Mouse (Mus musculus) midbrain, embryonic 11.5 days (tissue): ENCODE results near the gene Zfp385c. TPM values are rescaled to one million over a fixed set of nuclear protein-coding genes. Genes with fewer than 3 reads are reported as not detected.

Experiments used
- ATAC-seq: fragments of 200-750 bp; cut with Nextera tagmentation; 2 replicates; pipeline ENCODE4 v1.8.0; 2017; ENCODE audit warnings: moderate TSS enrichment, moderate library complexity; ENCODE audit not compliant: low FRiP score
- DNase-seq: peaks from one replicate; pipeline ENCODE4 v3.0.0; 2015; ENCODE audit warnings: low spot score; ENCODE audit errors: missing footprints
- H3K27ac ChIP-seq: fragments of 300-500 bp; sonication (generic); 2 replicates; pipeline ENCODE4 v1.5.1; 2014; ENCODE audit warnings: low read depth, low read length
- H3K27me3 ChIP-seq: fragments of 300-500 bp; sonication (generic); 2 replicates; pipeline ENCODE4 v1.6.1; 2014; ENCODE audit warnings: mild to moderate bottlenecking, low read length, moderate library complexity, mixed read lengths; ENCODE audit not compliant: control insufficient read depth, insufficient read depth
- H3K36me3 ChIP-seq: fragments of 300-500 bp; sonication (generic); 2 replicates; pipeline ENCODE4 v1.6.1; 2014; ENCODE audit warnings: mild to moderate bottlenecking, low read length, moderate library complexity, mixed read lengths; ENCODE audit not compliant: control insufficient read depth, insufficient read depth
- H3K4me1 ChIP-seq: fragments of 300-500 bp; sonication (generic); 2 replicates; pipeline ENCODE4 v1.6.1; 2014; ENCODE audit warnings: low read length; ENCODE audit not compliant: control insufficient read depth, insufficient read depth
- H3K4me2 ChIP-seq: fragments of 300-500 bp; sonication (generic); 2 replicates; pipeline ENCODE4 v1.6.1; 2014; ENCODE audit warnings: mild to moderate bottlenecking, moderate library complexity
- H3K4me3 ChIP-seq: fragments of 300-500 bp; sonication (generic); 2 replicates; pipeline ENCODE4 v1.5.1; 2014; ENCODE audit warnings: low read depth, low read length
- H3K9ac ChIP-seq: fragments of 300-500 bp; sonication (generic); 2 replicates; pipeline ENCODE4 v1.6.1; 2014; ENCODE audit warnings: low read length
- H3K9me3 ChIP-seq: fragments of 300-500 bp; sonication (generic); 2 replicates; pipeline ENCODE4 v1.6.1; 2016; ENCODE audit warnings: low read length; ENCODE audit not compliant: control insufficient read depth
- WGBS: fragments of 180-500 bp; shearing (Covaris S2); extraction: QIAGEN DNeasy Blood & Tissue Kit; methylation state at CpG from one replicate; pipeline ENCODE4 v1.1.7; 2014; 5-methylcytosine and 5-hydroxymethylcytosine counted together
- polyA plus RNA-seq: library from polyadenylated mRNA; unstranded; fragments of >200 nt; fragmentation: Nextera tagmentation; extraction: Ambion mirVana; gene quantifications from 2 replicates; pipeline ENCODE4 v1.2.1, GENCODE M21; 2014

Gene Zfp385c
- polyA plus RNA-seq, 1 experiment from 2014 or later, result not detected

DNA sequence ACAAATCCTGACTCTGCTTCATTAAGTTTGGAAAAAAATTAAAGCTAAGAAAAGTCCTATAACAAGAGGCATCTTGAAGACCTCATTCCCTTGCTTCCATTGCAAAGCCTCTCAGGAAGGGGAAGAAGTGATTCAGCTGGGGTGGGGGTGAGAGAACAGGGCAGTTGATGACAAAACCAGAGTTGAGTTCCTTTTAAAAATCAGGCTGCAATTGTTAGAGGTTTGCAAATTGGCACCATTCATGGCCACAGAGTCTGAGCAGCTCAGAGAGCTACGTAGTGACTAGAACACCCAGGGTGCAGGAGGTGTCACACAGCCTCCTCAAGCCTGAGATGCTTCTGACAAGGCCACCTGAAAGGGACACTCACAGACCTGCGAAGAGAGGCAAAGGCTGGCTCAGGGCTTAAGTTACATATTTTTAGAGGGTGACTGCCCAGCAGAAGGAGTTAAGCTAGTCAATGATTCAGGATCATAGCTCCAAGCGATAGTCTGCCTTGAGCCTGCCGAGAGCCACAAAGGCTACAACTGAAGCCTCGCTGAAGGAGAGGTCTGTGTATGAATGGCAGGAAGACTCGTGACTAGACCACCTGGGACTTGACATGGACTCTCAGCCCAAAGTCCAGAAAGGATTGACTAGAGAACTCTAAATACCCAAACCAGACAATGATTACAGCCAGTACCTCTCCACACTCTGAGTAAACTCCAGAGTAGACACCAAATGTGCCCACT lies 38.4 kb upstream of the Zfp385c start:
- Histone ChIP-seq H3K27ac (no peak overlapping the region), H3K27me3 (no peaks in the 10 kb centered on the region), H3K36me3 (no peaks in the 10 kb centered on the region), H3K4me3 (no peak overlapping the region), H3K4me2 (no peak overlapping the region), H3K9me3 (no peaks in the 10 kb centered on the region), H3K4me1 (no peaks in the 10 kb centered on the region), H3K9ac (no peak overlapping the region)
- 87% methylated on average over 6 of the region's 6 CpGs for WGBS
- DNase-seq (no peak), ATAC-seq (no peak)

DNA sequence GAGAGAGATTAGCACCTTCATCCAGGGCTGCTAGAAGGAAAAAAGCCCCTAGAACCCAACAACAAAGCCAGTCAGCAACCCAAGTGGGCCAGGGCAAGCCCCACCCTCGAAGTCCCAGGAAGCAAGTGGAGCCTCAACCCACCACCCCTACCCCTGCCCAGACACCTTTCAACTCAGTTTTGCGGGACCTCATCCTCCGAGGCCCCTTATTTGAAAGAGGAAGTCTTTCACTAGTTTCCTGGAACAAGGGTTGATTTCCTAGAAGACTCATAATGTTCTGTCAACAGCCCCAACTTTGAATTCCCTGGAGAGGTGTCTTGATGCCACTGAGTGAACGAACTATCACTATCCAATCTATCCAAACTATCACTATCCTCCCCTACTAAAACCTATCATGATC lies 37.7 kb upstream of the Zfp385c start:
- no peak for ATAC-seq
- DNase-seq, result no peak
- Histone ChIP-seq H3K4me1 (no peaks in the 10 kb centered on the region), H3K27me3 (no peaks in the 10 kb centered on the region), H3K27ac (no peak overlapping the region), H3K4me2 (no peak overlapping the region), H3K36me3 (no peaks in the 10 kb centered on the region), H3K9ac (no peak overlapping the region), H3K9me3 (no peaks in the 10 kb centered on the region), H3K4me3 (no peak overlapping the region)
- 92% methylated on average over 4 of the region's 4 CpGs for WGBS

DNA sequence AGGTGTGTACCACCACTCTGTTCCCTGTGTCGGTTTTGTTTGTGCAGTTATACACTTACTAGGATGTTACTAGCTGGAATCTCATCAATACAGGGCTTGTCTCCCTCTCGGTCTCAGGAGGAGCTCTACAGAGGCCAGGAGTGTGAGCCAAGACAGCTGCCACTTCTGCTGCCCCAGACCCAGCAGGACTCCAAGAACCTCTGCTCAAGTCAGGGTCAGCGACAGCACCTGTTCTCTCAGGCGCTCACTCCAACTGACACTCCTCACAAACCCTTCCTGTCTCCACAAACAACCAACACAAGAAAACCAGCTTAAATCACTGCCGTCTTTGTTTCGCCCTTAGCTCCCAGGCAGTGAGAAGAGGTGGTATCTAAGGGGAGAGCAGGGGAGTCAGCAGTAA lies 36.3 kb upstream of the Zfp385c start:
- H3K4me3 ChIP-seq, result no peak overlapping the region
- DNase-seq (no peak), ATAC-seq (no peak)
- H3K4me2 ChIP-seq, result no peak overlapping the region
- H3K9ac ChIP-seq, result no peak overlapping the region
- no peaks in the 10 kb centered on the region for H3K9me3 ChIP-seq
- no peaks in the 10 kb centered on the region for H3K27me3 ChIP-seq
- WGBS, result 95% methylated on average over 6 of the region's 6 CpGs
- no peak overlapping the region for H3K27ac ChIP-seq
- no peaks in the 10 kb centered on the region for H3K4me1 ChIP-seq
- no peaks in the 10 kb centered on the region for H3K36me3 ChIP-seq

DNA sequence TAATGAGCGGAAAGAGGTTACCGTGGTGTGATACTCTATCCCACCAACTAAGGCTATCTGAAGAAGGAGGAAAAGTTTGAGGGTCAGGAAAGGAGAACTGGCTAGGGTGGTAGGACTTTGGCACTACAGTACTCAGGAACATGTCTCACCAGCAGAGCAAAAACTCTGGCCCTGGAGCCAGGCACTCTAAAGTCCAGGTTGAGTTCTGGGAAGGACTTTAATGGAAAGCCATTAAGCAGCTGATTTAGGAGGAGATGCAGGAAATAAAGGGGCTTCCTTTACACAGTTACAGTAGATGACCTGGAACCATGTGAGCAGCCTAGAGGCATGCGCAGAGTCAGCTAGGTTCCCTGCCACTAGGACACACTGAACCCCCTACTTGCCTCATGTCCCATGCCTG lies 34.9 kb upstream of the Zfp385c start:
- no peak overlapping the region for H3K9ac ChIP-seq
- H3K27me3 ChIP-seq, result no peaks in the 10 kb centered on the region
- H3K4me1 ChIP-seq, result no peaks in the 10 kb centered on the region
- ATAC-seq, result no peak
- no peak overlapping the region for H3K4me3 ChIP-seq
- DNase-seq, result no peak
- no peak overlapping the region for H3K4me2 ChIP-seq
- H3K36me3 ChIP-seq, result no peaks in the 10 kb centered on the region
- H3K9me3 ChIP-seq, result no peaks in the 10 kb centered on the region
- H3K27ac ChIP-seq, result no peak overlapping the region
- 95% methylated on average over 3 of the region's 3 CpGs for WGBS

DNA sequence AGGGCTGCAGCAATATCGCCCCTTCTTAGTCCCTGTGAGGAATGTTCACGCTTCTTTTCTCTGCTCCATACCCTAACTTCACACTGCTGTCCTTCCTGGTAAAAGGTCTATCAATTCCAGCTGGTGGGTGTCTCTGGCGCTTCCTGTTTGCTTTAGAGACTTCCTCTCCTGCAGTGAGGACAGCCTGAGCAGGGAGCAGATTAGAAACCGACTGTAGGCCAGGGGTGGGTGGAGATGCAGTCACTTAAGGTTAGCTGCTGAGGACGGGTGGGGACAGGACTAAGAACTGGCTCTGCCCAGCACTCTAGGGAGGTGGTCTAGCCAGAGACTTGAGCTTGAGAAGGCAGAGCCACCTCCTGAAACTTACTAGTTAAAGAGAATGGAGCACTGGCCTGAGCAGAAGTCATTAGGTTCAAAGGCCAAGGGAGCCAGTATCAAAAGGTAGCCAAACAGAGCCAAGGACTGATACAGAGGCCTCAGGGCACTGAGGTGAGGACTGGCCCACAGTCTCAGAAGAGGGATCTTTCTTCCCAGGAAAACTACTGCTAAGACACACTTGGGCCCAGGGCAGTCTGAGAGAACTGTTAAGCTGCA lies 32.8 kb upstream of the Zfp385c start:
- 54% methylated on average over 5 of the region's 5 CpGs for WGBS
- Histone ChIP-seq H3K9me3 (no peaks in the 10 kb centered on the region), H3K27me3 (no peaks in the 10 kb centered on the region), H3K4me2 (no peak overlapping the region), H3K4me3 (no peak overlapping the region), H3K4me1 (peaks cover 4% of the 10 kb centered on the region; the same call in 1 of the 2 replicates), H3K36me3 (no peaks in the 10 kb centered on the region), H3K9ac (no peak overlapping the region), H3K27ac (no peak overlapping the region)
- DNase-seq, result no peak
- no peak for ATAC-seq

DNA sequence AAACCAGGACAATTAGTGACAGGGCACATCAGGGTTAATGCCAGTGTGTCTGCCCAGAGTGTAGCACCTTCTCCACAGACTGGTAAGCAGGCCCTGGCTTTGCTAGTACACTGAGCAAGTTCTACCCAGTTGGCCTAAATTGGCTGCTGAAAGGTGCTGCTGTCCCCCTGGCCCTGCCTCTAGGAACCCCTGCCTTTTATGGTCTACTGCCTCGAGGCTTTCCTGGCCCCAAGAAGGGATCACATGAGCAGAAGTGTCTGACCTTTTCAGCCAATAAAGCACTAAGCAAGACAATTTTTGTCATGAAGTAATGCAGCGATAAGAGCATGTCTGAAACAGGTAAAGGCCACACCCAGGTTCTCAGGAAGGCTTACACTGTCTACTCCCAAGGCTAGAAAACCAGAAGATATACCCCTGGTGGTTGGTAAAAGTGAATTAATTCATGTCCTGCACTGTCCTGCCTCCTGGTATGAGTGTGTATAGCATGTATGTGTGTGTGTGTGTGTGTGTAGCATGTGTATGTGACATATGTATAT lies 30.3 kb upstream of the Zfp385c start:
- no peaks in the 10 kb centered on the region for H3K9me3 ChIP-seq
- ATAC-seq, result no peak

DNA sequence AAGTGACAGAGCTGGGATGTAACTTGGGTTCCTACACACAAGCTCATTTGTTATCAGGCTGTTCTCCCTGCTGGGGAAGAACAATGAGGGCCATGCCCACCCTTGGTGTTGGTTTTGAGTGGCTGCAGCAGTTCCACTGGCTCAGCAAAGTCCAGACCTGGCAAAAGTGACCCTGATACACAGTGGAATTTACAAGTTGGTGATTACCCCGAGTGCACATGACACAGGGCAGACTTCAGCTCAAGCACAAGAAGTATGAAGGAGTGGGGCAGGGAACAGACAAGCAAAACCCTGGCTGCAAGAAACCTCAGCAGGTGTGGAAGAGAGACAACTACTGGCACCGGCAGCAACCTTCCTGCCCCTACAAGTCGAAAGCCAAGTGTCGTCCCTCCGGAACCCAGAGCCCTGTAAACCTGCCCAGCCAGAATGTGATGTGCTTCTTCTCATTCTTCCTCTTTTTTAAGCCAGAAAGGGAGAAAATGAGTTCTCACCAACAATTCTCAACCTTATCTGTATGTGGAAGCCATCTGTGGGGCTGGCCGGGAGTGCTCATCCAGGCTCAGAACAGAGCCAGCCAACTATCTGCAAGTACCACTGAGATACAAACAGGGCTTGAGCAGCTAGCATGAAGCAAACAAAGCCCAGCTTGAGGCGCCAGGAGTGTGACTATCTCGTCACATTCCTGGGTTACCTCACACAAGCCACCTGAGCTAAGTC lies 29.7 kb upstream of the Zfp385c start:
- Histone ChIP-seq H3K9ac (0 out of 2 replicates have a peak overlapping the region, but pooled peaks have one; percentile 5), H3K4me1 (peaks cover 4% of the 10 kb centered on the region; the same call in 1 of the 2 replicates), H3K27me3 (no peaks in the 10 kb centered on the region), H3K9me3 (no peaks in the 10 kb centered on the region), H3K4me3 (no peak overlapping the region), H3K27ac (no peak overlapping the region), H3K4me2 (no peak overlapping the region), H3K36me3 (peaks cover 10% of the 10 kb centered on the region; the same call in 1 of the 2 replicates)
- WGBS, result 71% methylated on average over 8 of the region's 8 CpGs
- DNase-seq, result no peak
- no peak for ATAC-seq

More for the DNA sequence above, 30.3 kb upstream of the Zfp385c start:
- Histone ChIP-seq H3K4me2 (no peak overlapping the region), H3K27me3 (no peaks in the 10 kb centered on the region), H3K27ac (no peak overlapping the region), H3K36me3 (peaks cover 5% of the 10 kb centered on the region; the same call in 1 of the 2 replicates), H3K9ac (no peak overlapping the region), H3K4me3 (no peak overlapping the region), H3K4me1 (peaks cover 4% of the 10 kb centered on the region; the same call in 1 of the 2 replicates)
- WGBS, result 69% methylated on average over 2 of the region's 2 CpGs
- DNase-seq, result no peak

DNA sequence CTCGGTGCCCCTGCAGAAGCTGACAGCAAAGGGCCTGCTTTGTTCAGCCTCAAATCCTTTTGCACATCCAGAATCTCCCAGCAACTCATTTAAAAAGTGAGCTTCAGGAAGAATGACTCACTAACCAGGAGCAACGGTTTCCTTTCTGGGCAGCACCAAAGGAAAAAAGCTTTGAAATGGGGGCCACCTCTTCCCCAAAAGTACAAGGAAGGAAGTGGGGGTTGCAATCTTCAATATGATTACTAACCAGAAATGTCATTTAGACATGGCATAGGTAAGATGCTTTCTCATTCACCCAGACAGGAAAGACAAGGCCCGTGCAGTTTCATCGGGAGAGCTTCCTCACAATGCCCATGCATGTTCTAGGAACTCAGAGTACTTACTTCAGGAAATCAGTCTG lies 29.0 kb upstream of the Zfp385c start:
- Histone ChIP-seq H3K9ac (no peak overlapping the region), H3K36me3 (peaks cover 11% of the 10 kb centered on the region; the same call in 1 of the 2 replicates), H3K9me3 (no peaks in the 10 kb centered on the region), H3K4me2 (no peak overlapping the region), H3K27ac (no peak overlapping the region), H3K27me3 (no peaks in the 10 kb centered on the region), H3K4me1 (peaks cover 4% of the 10 kb centered on the region; the same call in 1 of the 2 replicates), H3K4me3 (no peak overlapping the region)
- DNase-seq (no peak), ATAC-seq (no peak)
- WGBS, result 63% methylated on average over 4 of the region's 4 CpGs

DNA sequence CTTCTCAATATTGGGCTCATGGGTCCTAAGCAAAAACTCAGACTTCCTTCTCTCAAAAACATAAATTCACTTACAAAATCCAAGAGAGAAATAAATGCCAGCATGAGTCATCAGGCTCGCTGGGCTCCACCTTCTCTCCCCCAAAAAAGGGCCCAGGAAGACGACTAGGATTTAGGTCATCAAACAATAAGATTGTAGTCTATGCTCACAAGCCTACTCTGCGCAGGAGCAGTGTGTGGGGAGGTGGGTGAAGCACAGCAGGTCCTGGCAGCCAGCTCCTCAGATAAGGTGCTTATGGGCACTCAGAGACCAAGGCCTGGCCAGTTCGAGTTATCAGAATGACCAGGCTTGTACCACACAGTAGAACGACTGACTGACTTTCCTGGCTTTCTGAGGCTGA lies 28.1 kb upstream of the Zfp385c start:
- H3K4me1 ChIP-seq, result peaks cover 4% of the 10 kb centered on the region; the same call in 1 of the 2 replicates
- DNase-seq (no peak), ATAC-seq (no peak)
- H3K27me3 ChIP-seq, result no peaks in the 10 kb centered on the region
- no peak overlapping the region for H3K27ac ChIP-seq
- no peak overlapping the region for H3K4me2 ChIP-seq
- no peak overlapping the region for H3K4me3 ChIP-seq
- WGBS, result 76% methylated on average over 5 of the region's 5 CpGs
- no peak overlapping the region for H3K9ac ChIP-seq
- H3K36me3 ChIP-seq, result peaks cover 15% of the 10 kb centered on the region; the same call in 1 of the 2 replicates
- no peaks in the 10 kb centered on the region for H3K9me3 ChIP-seq
